Mouse (Mus musculus): ENCODE measurements around the gene Txn2. TPM values are rescaled to one million over a fixed set of nuclear protein-coding genes. Genes with fewer than 3 reads are reported as not detected.

The Txn2 gene
- polyA plus RNA-seq, 1 experiment from 2014 or later, result 212 TPM

DNA sequence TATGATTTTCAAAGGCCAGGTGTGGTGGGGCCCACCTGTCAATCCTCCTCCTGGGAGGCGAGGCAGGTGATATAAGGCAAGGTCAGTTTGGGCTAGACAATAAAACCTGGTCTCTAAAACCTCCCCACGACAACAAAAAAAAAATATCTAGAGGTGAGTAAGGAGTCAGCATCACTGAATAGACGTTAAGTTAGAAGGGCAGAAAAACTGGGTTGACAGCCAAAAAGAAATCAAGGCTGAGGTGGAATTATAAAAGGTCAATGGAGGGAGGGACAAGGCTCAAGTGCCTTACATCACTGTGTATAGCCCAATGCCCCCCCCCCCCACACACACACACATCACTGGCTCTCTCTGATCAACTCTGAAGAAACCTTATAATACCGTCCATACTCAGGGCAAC lies 715 bp downstream of the Txn2 start:
- ATAC-seq (ENCODE audit: low read depth), result no peak
- Histone ChIP-seq H3K4me3 (ENCODE audit: low read depth, low read length) (peak overlapping the region; percentile 54), H3K9me3 (ENCODE audit: control insufficient read depth, low read length) (no peaks in the 10 kb centered on the region), H3K4me2 (ENCODE audit: low read depth, low read length) (peak overlapping the region; percentile 70), H3K27me3 (ENCODE audit: control insufficient read depth, insufficient read depth, low read length) (no peaks in the 10 kb centered on the region), H3K9ac (replicated peaks; ENCODE audit: low read depth, low read length) (peak overlapping the region; percentile 58), H3K4me1 (ENCODE audit: control insufficient read depth, insufficient read depth, low read length) (peaks cover 13% of the 10 kb centered on the region), H3K36me3 (ENCODE audit: control insufficient read depth, insufficient read depth, low read length) (peaks cover 9% of the 10 kb centered on the region), H3K27ac (ENCODE audit: low read depth, low read length) (no peak overlapping the region)
- 27% methylated on average over 4 of the region's 4 CpGs for WGBS

GRCm38 (mm10) chr15:77926921-77927320 lies 1.9 kb downstream of the Txn2 start:
- H3K9me3 ChIP-seq (ENCODE audit: control insufficient read depth, low read length), result no peaks in the 10 kb centered on the region
- H3K4me3 ChIP-seq (ENCODE audit: low read depth, low read length), result no peak overlapping the region
- H3K9ac ChIP-seq (replicated peaks; ENCODE audit: low read depth, low read length), result no peak overlapping the region
- peaks cover 9% of the 10 kb centered on the region for H3K36me3 ChIP-seq (ENCODE audit: control insufficient read depth, insufficient read depth, low read length)
- peaks cover 13% of the 10 kb centered on the region for H3K4me1 ChIP-seq (ENCODE audit: control insufficient read depth, insufficient read depth, low read length)
- no peak overlapping the region for H3K27ac ChIP-seq (ENCODE audit: low read depth, low read length)
- 96% methylated on average over 5 of the region's 5 CpGs for WGBS
- H3K27me3 ChIP-seq (ENCODE audit: control insufficient read depth, insufficient read depth, low read length), result no peaks in the 10 kb centered on the region
- H3K4me2 ChIP-seq (ENCODE audit: low read depth, low read length), result no peak overlapping the region
- no peak for ATAC-seq (ENCODE audit: low read depth)

GRCm38 (mm10) chr15:77925195-77925594 lies 3.6 kb downstream of the Txn2 start:
- H3K27me3 ChIP-seq (ENCODE audit: control insufficient read depth, insufficient read depth, low read length), result no peaks in the 10 kb centered on the region
- ATAC-seq (ENCODE audit: low read depth), result no peak
- H3K4me1 ChIP-seq (ENCODE audit: control insufficient read depth, insufficient read depth, low read length), result peaks cover 13% of the 10 kb centered on the region
- H3K27ac ChIP-seq (ENCODE audit: low read depth, low read length), result no peak overlapping the region
- H3K4me3 ChIP-seq (ENCODE audit: low read depth, low read length), result no peak overlapping the region
- H3K36me3 ChIP-seq (ENCODE audit: control insufficient read depth, insufficient read depth, low read length), result peaks cover 9% of the 10 kb centered on the region
- WGBS, result 91% methylated on average over 2 of the region's 2 CpGs
- no peak overlapping the region for H3K4me2 ChIP-seq (ENCODE audit: low read depth, low read length)
- H3K9me3 ChIP-seq (ENCODE audit: control insufficient read depth, low read length), result no peaks in the 10 kb centered on the region
- H3K9ac ChIP-seq (replicated peaks; ENCODE audit: low read depth, low read length), result no peak overlapping the region

GRCm38 (mm10) chr15:77923267-77924035 lies 5.4 kb downstream of the Txn2 start:
- ATAC-seq (ENCODE audit: low read depth), result no peak
- no peaks in the 10 kb centered on the region for H3K27me3 ChIP-seq (ENCODE audit: control insufficient read depth, insufficient read depth, low read length)
- H3K4me1 ChIP-seq (ENCODE audit: control insufficient read depth, insufficient read depth, low read length), result peaks cover 8% of the 10 kb centered on the region
- no peak overlapping the region for H3K4me2 ChIP-seq (ENCODE audit: low read depth, low read length)
- H3K27ac ChIP-seq (ENCODE audit: low read depth, low read length), result no peak overlapping the region
- H3K9ac ChIP-seq (replicated peaks; ENCODE audit: low read depth, low read length), result no peak overlapping the region
- no peaks in the 10 kb centered on the region for H3K9me3 ChIP-seq (ENCODE audit: control insufficient read depth, low read length)
- H3K36me3 ChIP-seq (ENCODE audit: control insufficient read depth, insufficient read depth, low read length), result peaks cover 13% of the 10 kb centered on the region
- 73% methylated on average over 9 of the region's 9 CpGs for WGBS
- H3K4me3 ChIP-seq (ENCODE audit: low read depth, low read length), result no peak overlapping the region

GRCm38 (mm10) chr15:77922710-77923109 lies 6.1 kb downstream of the Txn2 start:
- no peaks in the 10 kb centered on the region for H3K27me3 ChIP-seq (ENCODE audit: control insufficient read depth, insufficient read depth, low read length)
- H3K9ac ChIP-seq (replicated peaks; ENCODE audit: low read depth, low read length), result no peak overlapping the region
- 88% methylated on average over 9 of the region's 9 CpGs for WGBS
- peaks cover 16% of the 10 kb centered on the region for H3K36me3 ChIP-seq (ENCODE audit: control insufficient read depth, insufficient read depth, low read length)
- peaks cover 3% of the 10 kb centered on the region for H3K4me1 ChIP-seq (ENCODE audit: control insufficient read depth, insufficient read depth, low read length)
- no peaks in the 10 kb centered on the region for H3K9me3 ChIP-seq (ENCODE audit: control insufficient read depth, low read length)
- H3K4me3 ChIP-seq (ENCODE audit: low read depth, low read length), result no peak overlapping the region
- no peak for ATAC-seq (ENCODE audit: low read depth)
- no peak overlapping the region for H3K27ac ChIP-seq (ENCODE audit: low read depth, low read length)
- no peak overlapping the region for H3K4me2 ChIP-seq (ENCODE audit: low read depth, low read length)

- H3K4me2 ChIP-seq (ENCODE audit: low read depth, low read length), result no peak overlapping the region
- no peak for ATAC-seq (ENCODE audit: low read depth)
- H3K9ac ChIP-seq (replicated peaks; ENCODE audit: low read depth, low read length), result no peak overlapping the region
- peaks cover 16% of the 10 kb centered on the region for H3K36me3 ChIP-seq (ENCODE audit: control insufficient read depth, insufficient read depth, low read length)
- 81% methylated on average over 6 of the region's 6 CpGs for WGBS
- no peak overlapping the region for H3K27ac ChIP-seq (ENCODE audit: low read depth, low read length)
- no peaks in the 10 kb centered on the region for H3K9me3 ChIP-seq (ENCODE audit: control insufficient read depth, low read length)
- no peaks in the 10 kb centered on the region for H3K4me1 ChIP-seq (ENCODE audit: control insufficient read depth, insufficient read depth, low read length)
- H3K4me3 ChIP-seq (ENCODE audit: low read depth, low read length), result no peak overlapping the region
- no peaks in the 10 kb centered on the region for H3K27me3 ChIP-seq (ENCODE audit: control insufficient read depth, insufficient read depth, low read length)
Measured at GRCm38 (mm10) chr15:77921636-77922035, 7.2 kb downstream of the Txn2 start.

- Histone ChIP-seq H3K4me3 (ENCODE audit: low read depth, low read length) (no peak overlapping the region), H3K4me1 (ENCODE audit: control insufficient read depth, insufficient read depth, low read length) (no peaks in the 10 kb centered on the region), H3K27me3 (ENCODE audit: control insufficient read depth, insufficient read depth, low read length) (no peaks in the 10 kb centered on the region), H3K4me2 (ENCODE audit: low read depth, low read length) (no peak overlapping the region), H3K27ac (ENCODE audit: low read depth, low read length) (no peak overlapping the region), H3K9me3 (ENCODE audit: control insufficient read depth, low read length) (no peaks in the 10 kb centered on the region), H3K36me3 (ENCODE audit: control insufficient read depth, insufficient read depth, low read length) (peaks cover 19% of the 10 kb centered on the region), H3K9ac (replicated peaks; ENCODE audit: low read depth, low read length) (no peak overlapping the region)
- ATAC-seq (ENCODE audit: low read depth), result no peak
- WGBS, result 92% methylated on average over 10 of the region's 10 CpGs
Measured at GRCm38 (mm10) chr15:77920511-77921462, 8.0 kb downstream of the Txn2 start.

- Histone ChIP-seq H3K27ac (ENCODE audit: low read depth, low read length) (no peak overlapping the region), H3K27me3 (ENCODE audit: control insufficient read depth, insufficient read depth, low read length) (no peaks in the 10 kb centered on the region), H3K9me3 (ENCODE audit: control insufficient read depth, low read length) (no peaks in the 10 kb centered on the region), H3K9ac (replicated peaks; ENCODE audit: low read depth, low read length) (no peak overlapping the region), H3K4me3 (ENCODE audit: low read depth, low read length) (no peak overlapping the region), H3K36me3 (ENCODE audit: control insufficient read depth, insufficient read depth, low read length) (peaks cover 26% of the 10 kb centered on the region), H3K4me1 (ENCODE audit: control insufficient read depth, insufficient read depth, low read length) (no peaks in the 10 kb centered on the region), H3K4me2 (ENCODE audit: low read depth, low read length) (no peak overlapping the region)
- WGBS, result 93% methylated on average over 12 of the region's 12 CpGs
- ATAC-seq (ENCODE audit: low read depth), result no peak
Measured at GRCm38 (mm10) chr15:77919441-77919840, 9.4 kb downstream of the Txn2 start.
